Mouse (Mus musculus): ENCODE results near the gene Pdgfra.

GRCm38 (mm10) chr5:75184693-75185235 is 32.7 kb downstream of the Pdgfra start:
- TF ChIP-seq ZNF384 (IDR thresholded peaks at IDR 0.05; ENCODE audit: low read depth, low read length) (no peak), HCFC1 (IDR thresholded peaks at IDR 0.05; ENCODE audit: borderline replicate concordance, insufficient read depth, low read length) (no peak)
